Mouse (Mus musculus) CH12.LX (cell line): ENCODE data around the gene Sugct. TPM values are rescaled to one million over a fixed set of nuclear protein-coding genes. Genes with fewer than 3 reads are reported as not detected.

Experiments
- DNase-seq: peaks from one replicate; pipeline ENCODE4 v3.0.0-alpha.2; 2013; ENCODE audit errors: extremely low read depth
- H3K27ac ChIP-seq: 2 replicates; pipeline ENCODE4 v1.5.1; 2012; ENCODE audit warnings: low read depth, mild to moderate bottlenecking, control low read depth, moderate library complexity; ENCODE audit not compliant: insufficient read depth
- H3K27me3 ChIP-seq: replicated peaks from 2 replicates; pipeline ENCODE3; 2012; ENCODE audit warnings: inconsistent platforms
- H3K36me3 ChIP-seq, 2 experiments: replicated peaks in 1 of 2; 2 replicates each; pipeline versions ENCODE3 to v1.6.1; 2012; ENCODE audit warnings: inconsistent platforms in 1 of 2, low read length in 1 of 2, mild to moderate bottlenecking in 1 of 2, mixed read lengths in 1 of 2, moderate library complexity in 1 of 2; ENCODE audit not compliant: control insufficient read depth in 1 of 2, insufficient read depth in 1 of 2
- H3K4me1 ChIP-seq, 2 experiments: 2 replicates each; pipeline ENCODE4 v1.6.1; 2012; ENCODE audit warnings: inconsistent platforms in 1 of 2, moderate library complexity in 1 of 2; ENCODE audit not compliant: insufficient read depth in 2 of 2, control insufficient read depth in 1 of 2
- H3K4me2 ChIP-seq: 2 replicates; pipeline ENCODE4 v1.6.1; 2012; ENCODE audit warnings: low read depth, mild to moderate bottlenecking, control low read depth; ENCODE audit not compliant: poor library complexity, insufficient read depth, severe bottlenecking
- H3K4me3 ChIP-seq, 3 experiments: fragments of 150-350 bp in 1 of 3; sonication (generic) in 1 of 3; replicated peaks in 1 of 3; 2 replicates each; pipeline versions ENCODE3 to v1.5.1; 2011 to 2012; ENCODE audit warnings: low read depth in 2 of 3, low read length in 2 of 3, mild to moderate bottlenecking in 2 of 3, moderate library complexity in 2 of 3, control low read depth in 1 of 3, improper control_type of control experiment in 1 of 3, inconsistent platforms in 1 of 3, mixed read lengths in 1 of 3; ENCODE audit not compliant: poor library complexity in 1 of 3
- H3K79me2 ChIP-seq: replicated peaks from 2 replicates; pipeline ENCODE4 v1.6.1; 2012; ENCODE audit warnings: mild to moderate bottlenecking, moderate library complexity; ENCODE audit not compliant: control insufficient read depth, poor library complexity, insufficient read depth, severe bottlenecking; ENCODE audit errors: extremely low read depth
- H3K9ac ChIP-seq: 2 replicates; pipeline ENCODE4 v1.6.1; 2012; ENCODE audit warnings: low read depth, mild to moderate bottlenecking, control low read depth, moderate library complexity; ENCODE audit not compliant: insufficient read depth
- H3K9me3 ChIP-seq: replicated peaks from 2 replicates; pipeline ENCODE3; 2012; ENCODE audit warnings: low read length, inconsistent platforms, mixed read lengths
- CHD1 ChIP-seq: IDR thresholded peaks from 2 replicates; pipeline ENCODE4 v1.6.1; 2012; ENCODE audit warnings: low read depth, low read length, improper control_type of control experiment, inconsistent platforms
- CHD2 ChIP-seq: IDR thresholded peaks from 2 replicates; pipeline ENCODE4 v1.6.1; 2011; ENCODE audit warnings: low read length, improper control_type of control experiment
- EP300 ChIP-seq: IDR thresholded peaks from 2 replicates; pipeline ENCODE4 v1.6.1; 2011; ENCODE audit warnings: low read length, improper control_type of control experiment
- ETS1 ChIP-seq: conservative IDR thresholded peaks from 2 replicates; pipeline ENCODE4 v1.6.1; 2012; ENCODE audit warnings: low read depth, mild to moderate bottlenecking, inconsistent platforms, low read length, improper control_type of control experiment, moderate library complexity
- HCFC1 ChIP-seq: IDR thresholded peaks from 2 replicates; pipeline ENCODE4 v1.6.1; 2012; ENCODE audit warnings: low read depth, mild to moderate bottlenecking, inconsistent platforms, low read length, improper control_type of control experiment
- IRF4 ChIP-seq: IDR thresholded peaks from 2 replicates; pipeline ENCODE4 v1.6.1; 2014; ENCODE audit warnings: low read depth, mild to moderate bottlenecking, inconsistent platforms, low read length, improper control_type of control experiment
- JUN ChIP-seq: IDR thresholded peaks from 2 replicates; pipeline ENCODE4 v1.6.1; 2011; ENCODE audit warnings: low read depth, mild to moderate bottlenecking, low read length, improper control_type of control experiment, moderate library complexity; ENCODE audit not compliant: insufficient read depth
- JUND ChIP-seq: conservative IDR thresholded peaks from 2 replicates; pipeline ENCODE4 v1.6.1; 2011; ENCODE audit warnings: low read depth, low read length, improper control_type of control experiment
- KAT2A ChIP-seq: IDR thresholded peaks from 2 replicates; pipeline ENCODE4 v1.6.1; 2012; ENCODE audit warnings: low read length, improper control_type of control experiment, inconsistent platforms; ENCODE audit not compliant: insufficient replicate concordance
- MAFK ChIP-seq: IDR thresholded peaks from 2 replicates; pipeline ENCODE4 v1.6.1; 2011; ENCODE audit warnings: low read length, improper control_type of control experiment; ENCODE audit not compliant: insufficient replicate concordance
- MYC ChIP-seq: IDR thresholded peaks from 2 replicates; pipeline ENCODE4 v1.6.1; 2011; ENCODE audit warnings: low read depth, mild to moderate bottlenecking, improper control_type of control experiment, low read length
- POLR2A ChIP-seq: IDR thresholded peaks from 2 replicates; pipeline ENCODE4 v1.6.1; 2011; ENCODE audit warnings: low read depth, mild to moderate bottlenecking, improper control_type of control experiment, low read length
- POLR2AphosphoS2 ChIP-seq: IDR thresholded peaks from 2 replicates; pipeline ENCODE4 v1.6.1; 2011; ENCODE audit warnings: low read depth, low read length, improper control_type of control experiment
- RAD21 ChIP-seq: IDR thresholded peaks from 2 replicates; pipeline ENCODE4 v1.6.1; 2011; ENCODE audit warnings: low read depth, mild to moderate bottlenecking, low read length, improper control_type of control experiment, moderate library complexity
- RCOR1 ChIP-seq: conservative IDR thresholded peaks from 2 replicates; pipeline ENCODE4 v1.6.1; 2012; ENCODE audit warnings: low read depth, mild to moderate bottlenecking, inconsistent platforms, low read length, improper control_type of control experiment
- TBP ChIP-seq: conservative IDR thresholded peaks from 2 replicates; pipeline ENCODE4 v1.6.1; 2011; ENCODE audit warnings: low read depth, low read length, improper control_type of control experiment
- USF2 ChIP-seq: conservative IDR thresholded peaks from 2 replicates; pipeline ENCODE4 v1.6.1; 2011; ENCODE audit warnings: low read depth, low read length, improper control_type of control experiment
- ZC3H11A ChIP-seq: IDR thresholded peaks from 2 replicates; pipeline ENCODE4 v1.6.1; 2012; ENCODE audit warnings: low read depth, mild to moderate bottlenecking, inconsistent platforms, low read length, improper control_type of control experiment
- ZNF384 ChIP-seq: IDR thresholded peaks from 2 replicates; pipeline ENCODE4 v1.6.1; 2012; ENCODE audit warnings: low read depth, low read length, improper control_type of control experiment, inconsistent platforms
- dilution Hi-C: fragments of 300-500 bp; cut with MboI; formaldehyde crosslinking; loops from 2 replicates; pipeline ENCODE4 v1.14.3; 2020; ENCODE audit warnings: low sequenced_read_pairs; ENCODE audit not compliant: extremely low pct_unique_long_range_greater_than_20kb, extremely low pct_ligation_motif_present
- in situ Hi-C: fragments of 300-500 bp; cut with MboI; formaldehyde crosslinking; loops from 3 replicates; pipeline ENCODE4 v1.14.3; 2019; ENCODE audit warnings: low sequenced_read_pairs, low pct_ligation_motif_present, low pct_unique_long_range_greater_than_20kb, mixed read lengths
- polyA plus RNA-seq: library from polyadenylated mRNA; unstranded; fragments of >175 nt; gene quantifications from 2 replicates; pipeline ENCODE4 v1.2.1, GENCODE M21; 2012; ENCODE audit warnings: low read depth; ENCODE audit not compliant: insufficient read length
- total RNA-seq, 2 experiments: library from RNA; depleted of rRNA; stranded (reverse); fragments of 300-350 nt in 1 of 2; fragments of >200 nt in 1 of 2; gene quantifications; 2 replicates each; pipeline ENCODE4 v1.2.3; 2012 to 2014

Sugct gene
- total and polyA plus RNA-seq, 3 experiments = 0.42 to 0.87 (median 0.56) TPM

DNA sequence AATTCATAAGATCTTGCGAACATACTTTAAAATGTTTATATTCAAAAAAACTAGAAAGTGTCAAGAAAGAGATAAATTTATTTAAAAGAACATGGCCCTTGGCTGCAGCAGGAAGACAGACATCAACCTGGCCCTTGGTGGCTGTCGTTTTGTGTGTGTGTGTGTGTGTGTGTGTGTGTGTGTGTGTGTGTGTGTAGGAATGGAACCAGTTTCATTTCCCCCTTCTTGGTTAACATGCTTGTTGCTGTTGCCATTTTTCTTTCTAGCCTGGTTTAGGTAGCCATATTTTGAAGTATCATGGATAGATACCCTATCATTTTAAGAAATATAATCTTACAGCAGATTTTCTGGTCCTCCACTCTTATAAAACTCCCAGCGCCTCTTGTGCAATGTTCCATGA is 136.0 kb downstream of the Sugct start:
- Histone ChIP-seq H3K4me1 (peaks cover 0 to 7% of the 10 kb centered on the region in 2 experiments; a peak in 1 of 4 replicates), H3K9ac (no peak overlapping the region), H3K27ac (no peak overlapping the region), H3K79me2 (no peaks in the 10 kb centered on the region), H3K36me3 (no peaks in the 10 kb centered on the region), H3K9me3 (no peaks in the 10 kb centered on the region), H3K4me2 (no peak overlapping the region), H3K4me3 (no peak overlapping the region), H3K27me3 (no peaks in the 10 kb centered on the region)
- in situ Hi-C loops (no loop called here), dilution Hi-C loops (no loop called here)
- peak; percentile 29 for DNase-seq
- TF ChIP-seq IRF4 (peak; percentile 80), EP300 (peak; percentile 68), TBP (no peak)

DNA sequence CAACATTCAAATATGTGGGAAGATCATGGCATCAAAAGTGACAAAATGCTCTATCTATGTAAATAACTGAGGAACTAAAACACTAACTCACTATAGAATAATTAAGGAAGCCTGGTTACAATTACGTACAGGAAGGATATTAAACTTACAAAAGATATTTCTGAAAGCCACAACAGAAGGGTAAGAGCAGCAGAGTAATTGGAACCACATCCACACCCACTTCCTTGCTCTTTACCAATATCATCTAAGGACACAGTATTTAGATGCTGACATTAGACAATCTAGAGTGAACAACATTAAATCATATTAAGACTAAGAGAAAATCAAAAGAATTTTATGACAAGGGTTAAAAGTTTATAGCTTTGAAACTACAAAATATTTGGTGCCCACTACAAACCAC is 159.0 kb downstream of the Sugct start:
- no peak overlapping the region for H3K4me3 ChIP-seq
- H3K79me2 ChIP-seq = no peaks in the 10 kb centered on the region
- no peak overlapping the region for H3K9ac ChIP-seq
- in situ Hi-C loops = no loop called here
- H3K9me3 ChIP-seq = no peaks in the 10 kb centered on the region
- dilution Hi-C loops = no loop called here
- TF ChIP-seq KAT2A (no peak), HCFC1 (no peak), RCOR1 (no peak), ETS1 (no peak), POLR2A (no peak), JUND (no peak), EP300 (no peak), ZNF384 (no peak), USF2 (no peak), JUN (no peak), CHD1 (no peak), MYC (no peak), TBP (no peak), ZC3H11A (no peak), RAD21 (no peak), POLR2AphosphoS2 (no peak), MAFK (no peak), CHD2 (no peak)
- H3K36me3 ChIP-seq = no peaks in the 10 kb centered on the region
- H3K4me1 ChIP-seq = no peaks in the 10 kb centered on the region
- no peak overlapping the region for H3K4me2 ChIP-seq
- DNase-seq = no peak
- no peak overlapping the region for H3K27ac ChIP-seq
- no peaks in the 10 kb centered on the region for H3K27me3 ChIP-seq
